Mouse (Mus musculus) gastrocnemius, postnatal 36 days (tissue): ENCODE data around the gene Hist1h1t. TPM values are rescaled to one million over a fixed set of nuclear protein-coding genes. Genes with fewer than 3 reads are reported as not detected.
"Not testable (repeated sequence)": the region's sequence is repeated elsewhere in the genome, so short reads cannot be mapped to it uniquely, and the experiment has no call there.

Experiments used
- DNase-seq, 2 experiments: peaks; one replicate each; pipeline ENCODE4 v3.0.0; 2022
- intact Hi-C: fragments of 180-260 bp; cut with DNase I; formaldehyde crosslinking; loops from one replicate; pipeline ENCODE4 v1.15.1; 2025
- long read RNA-seq, 2 experiments: library from polyadenylated mRNA; stranded (forward); transcript quantifications; one replicate each; pipeline ENCODE4 v2.0.0; 2021
- total RNA-seq, 2 experiments: library from RNA; stranded (reverse); gene quantifications; 2 replicates each; pipeline ENCODE4 v1.2.3; 2021

Hist1h1t gene
- not detected for total RNA-seq
- long read RNA-seq, experiment 1, result 0 reads
- long read RNA-seq, experiment 2, result 0 reads

GRCm38 (mm10) chr13:23695514-23695913, at the start of gene Hist1h1t:
Gene Hist1h1t, plus strand, starts transcription at chr13:23695814.
- no peak for DNase-seq
- intact Hi-C loops, result loop anchor here (5.0 kb wide), 1 partner anchor 73 kb away; the partner anchor contains the start of genes Hist1h1e and Hist1h2be

DNA sequence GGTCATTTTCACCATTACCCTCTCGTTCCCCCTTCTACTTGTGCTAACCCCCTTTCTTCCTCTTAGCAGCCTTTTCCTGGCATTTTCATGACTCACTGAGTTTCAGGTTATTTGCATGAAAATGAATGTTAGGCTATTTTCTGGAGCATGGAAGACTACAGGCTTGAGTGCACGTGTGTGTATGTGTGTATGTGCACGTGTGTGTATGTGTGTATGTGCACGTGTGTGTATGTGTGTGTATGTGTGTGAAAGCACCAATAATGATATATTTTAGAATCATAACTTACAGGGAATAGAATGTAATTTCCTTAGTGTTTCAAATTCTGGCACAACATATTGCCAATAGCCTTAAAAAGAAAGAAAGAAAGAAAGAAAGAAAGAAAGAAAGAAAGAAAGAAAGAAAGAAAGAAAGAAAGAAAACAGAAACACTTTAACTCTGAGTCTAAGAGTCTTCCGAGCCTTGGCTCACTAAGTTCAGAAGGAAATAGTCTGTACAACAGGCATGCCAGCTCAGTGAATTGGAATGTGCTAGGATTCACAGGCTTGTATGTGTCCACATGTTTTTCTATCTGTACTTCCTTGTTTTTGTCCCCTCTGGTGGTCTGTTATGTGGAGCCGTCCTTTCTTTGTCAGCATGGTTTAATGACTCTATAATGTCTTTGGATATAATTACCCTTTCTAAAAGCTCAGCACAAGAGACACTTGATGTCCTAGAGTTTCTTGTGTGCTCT, 35.8 kb upstream of the Hist1h1t start:
- no peak for DNase-seq
- intact Hi-C loops, result no loop called here

DNA sequence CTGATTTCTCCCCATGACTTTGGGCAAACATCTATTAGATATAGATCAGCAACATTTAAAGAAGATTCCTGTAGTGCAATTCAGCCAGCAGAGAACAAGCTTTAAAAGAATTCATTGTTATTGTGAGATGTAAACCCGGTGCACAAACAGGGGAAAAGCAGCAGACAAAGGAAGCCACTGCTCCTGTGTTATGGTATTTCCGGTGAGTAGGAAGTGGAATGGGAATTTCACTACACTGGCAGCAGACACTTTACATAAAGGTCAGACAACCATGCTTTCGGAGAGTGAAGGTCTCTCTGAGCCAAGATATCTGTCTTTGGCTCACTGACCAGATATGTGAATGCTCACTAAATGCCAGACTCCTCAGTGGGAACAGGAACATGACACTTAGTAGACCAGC, 33.1 kb upstream of the Hist1h1t start:
- intact Hi-C loops, result no loop called here
- DNase-seq, result no peak

GRCm38 (mm10) chr13:23681990-23682582, 13.5 kb upstream of the Hist1h1t start:
- DNase-seq, result no peak
- intact Hi-C loops, result loop anchor here (5.0 to 10.0 kb wide), 3 partner anchors 55 to 1947 kb away; partner anchors contain the start of genes Abt1 and Hist1h4j

DNA sequence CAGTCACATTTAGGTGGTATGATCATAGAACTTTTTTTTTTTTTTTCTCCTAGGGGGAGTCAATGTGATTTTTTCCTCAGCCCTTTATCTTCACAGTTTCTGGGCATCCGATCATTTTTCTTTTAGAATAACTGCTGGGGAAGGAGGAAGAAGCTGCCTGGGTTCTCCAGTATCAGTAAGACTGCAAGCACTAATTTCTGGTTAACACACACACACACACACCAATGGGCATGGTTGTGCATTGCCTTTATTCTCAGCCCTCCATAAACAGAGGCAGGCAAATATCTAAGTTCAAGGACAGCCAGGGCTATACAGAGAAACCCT, 13.0 kb upstream of the Hist1h1t start:
- DNase-seq, result no peak
- intact Hi-C loops, result loop anchor here (5.0 to 10.0 kb wide), 3 partner anchors 55 to 1948 kb away; partner anchors contain the start of genes Abt1 and Hist1h4j

DNA sequence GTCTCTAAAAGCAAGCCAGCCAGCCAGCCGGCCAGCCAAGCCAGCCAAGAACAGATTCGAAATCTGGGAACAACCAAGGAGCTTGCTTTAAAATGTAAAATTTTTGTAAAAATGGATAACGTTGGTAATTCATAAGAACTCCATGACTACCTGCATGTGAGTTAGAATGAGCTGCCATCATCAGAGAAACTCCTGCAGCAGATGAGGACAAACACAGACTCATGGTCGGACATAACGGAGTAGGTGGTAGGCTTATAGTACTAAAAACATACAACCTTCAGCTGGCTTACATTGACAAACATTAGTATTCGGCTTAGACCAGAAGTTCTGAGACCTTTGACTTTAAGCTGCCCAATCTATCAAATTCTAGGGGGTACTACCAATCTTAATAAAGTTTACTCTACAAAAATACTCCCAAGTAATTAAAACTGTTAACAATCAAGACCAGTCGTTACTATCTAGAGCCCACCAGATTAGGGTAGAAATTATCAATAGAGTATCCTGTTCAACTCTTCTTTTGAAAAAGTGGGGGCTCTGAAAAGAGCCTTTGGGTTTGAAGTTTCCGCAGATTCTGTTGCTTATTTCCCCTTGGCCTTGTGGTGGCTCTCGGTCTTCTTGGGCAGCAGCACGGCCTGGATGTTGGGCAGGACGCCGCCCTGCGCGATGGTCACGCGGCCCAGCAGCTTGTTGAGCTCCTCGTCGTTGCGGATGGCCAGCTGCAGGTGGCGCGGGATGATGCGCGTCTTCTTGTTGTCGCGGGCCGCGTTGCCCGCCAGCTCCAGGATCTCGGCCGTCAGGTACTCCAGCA, 12.5 kb upstream of the Hist1h1t start:
- not testable (repeated sequence) for DNase-seq
- intact Hi-C loops, result loop anchor here (5.0 to 10.0 kb wide), 3 partner anchors 56 to 1948 kb away; partner anchors contain the start of genes Abt1 and Hist1h4j

DNA sequence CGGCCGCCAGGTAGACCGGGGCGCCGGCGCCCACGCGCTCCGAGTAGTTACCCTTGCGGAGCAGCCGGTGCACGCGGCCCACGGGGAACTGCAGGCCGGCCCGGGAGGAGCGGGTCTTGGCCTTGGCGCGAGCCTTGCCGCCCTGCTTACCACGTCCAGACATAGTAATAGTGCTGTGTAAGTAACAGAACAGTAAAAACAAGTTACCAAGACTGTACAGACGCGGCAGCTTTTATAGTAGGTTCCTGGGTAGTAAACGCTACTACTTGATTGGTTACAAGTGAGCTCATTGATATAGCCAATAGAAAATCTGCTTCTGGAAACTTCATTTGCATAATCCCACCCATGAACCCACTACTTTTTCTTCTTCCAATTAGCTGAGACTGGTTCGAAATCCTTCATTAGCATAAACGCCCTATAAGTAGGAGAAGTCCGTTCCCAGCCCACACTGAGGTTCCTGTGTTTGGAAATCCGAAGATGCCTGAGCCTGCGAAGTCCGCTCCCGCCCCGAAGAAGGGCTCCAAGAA, 11.8 kb upstream of the Hist1h1t start, which contains the start of the genes Hist1h2ac and Hist1h2bc:
Gene Hist1h2ac, minus strand, starts transcription at position 194 of the 527 bp plus-strand sequence.
Gene Hist1h2bc, plus strand, starts transcription at position 445 of the 527 bp plus-strand sequence.
- intact Hi-C loops, result loop anchor here (5.0 to 10.0 kb wide), 3 partner anchors 57 to 1949 kb away; partner anchors contain the start of genes Abt1 and Hist1h4j
- DNase-seq, result peak; percentile 33 to 64

DNA sequence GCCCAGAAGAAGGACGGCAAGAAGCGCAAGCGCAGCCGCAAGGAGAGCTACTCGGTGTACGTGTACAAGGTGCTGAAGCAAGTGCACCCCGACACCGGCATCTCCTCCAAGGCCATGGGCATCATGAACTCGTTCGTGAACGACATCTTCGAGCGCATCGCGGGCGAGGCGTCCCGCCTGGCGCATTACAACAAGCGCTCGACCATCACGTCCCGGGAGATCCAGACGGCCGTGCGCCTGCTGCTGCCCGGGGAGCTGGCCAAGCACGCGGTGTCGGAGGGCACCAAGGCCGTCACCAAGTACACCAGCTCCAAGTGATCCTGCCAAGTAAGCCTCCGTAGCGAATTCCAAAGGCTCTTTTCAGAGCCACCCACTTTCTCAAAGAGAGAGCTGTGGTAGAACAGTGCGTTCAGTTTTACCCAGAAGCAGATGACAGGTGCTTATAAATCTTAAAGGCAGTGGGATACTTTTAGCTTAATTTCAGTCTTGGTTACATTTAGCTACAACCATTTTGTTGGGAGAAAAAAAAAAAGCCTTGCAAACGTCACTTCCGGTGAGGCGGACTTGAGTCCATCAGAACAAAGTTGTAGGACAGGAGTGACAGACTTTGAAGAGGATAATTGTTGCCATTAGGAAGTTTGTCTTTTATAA, 11.2 kb upstream of the Hist1h1t start:
- DNase-seq, result not testable (repeated sequence)
- intact Hi-C loops, result loop anchor here (5.0 to 10.0 kb wide), 3 partner anchors 57 to 1950 kb away; partner anchors contain the start of genes Abt1 and Hist1h4j

- intact Hi-C loops, result loop anchor here (10.0 kb wide), 2 partner anchors 260 to 1950 kb away; partner anchors contain the start of genes Abt1 and Hist1h4j
- DNase-seq, result no peak
Observed at GRCm38 (mm10) chr13:23685121-23685861, 10.3 kb upstream of the Hist1h1t start.

GRCm38 (mm10) chr13:23685966-23686365, 9.6 kb upstream of the Hist1h1t start:
- intact Hi-C loops, result loop anchor here (10.0 kb wide), 2 partner anchors 261 to 1951 kb away; partner anchors contain the start of genes Abt1 and Hist1h4j
- DNase-seq, result no peak

DNA sequence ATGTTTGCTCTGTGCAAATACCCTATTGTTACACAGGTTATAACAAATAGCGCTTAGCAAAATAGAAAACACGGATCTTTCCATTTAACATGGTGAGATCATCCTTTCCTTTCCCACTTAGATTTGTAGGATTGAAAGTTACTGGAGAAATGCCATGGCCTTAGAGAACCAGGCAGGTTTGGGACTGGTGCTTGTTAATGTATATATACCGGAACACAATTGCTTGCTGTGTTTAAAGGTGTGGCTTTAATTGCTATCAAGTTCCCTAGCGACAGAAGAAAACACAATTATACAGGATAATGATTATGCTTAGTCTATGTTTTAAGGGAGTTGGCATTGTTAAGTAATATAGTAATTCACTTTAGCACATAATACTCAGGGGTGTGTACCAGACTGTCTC, 8.4 kb upstream of the Hist1h1t start:
- intact Hi-C loops, result loop anchor here (10.0 kb wide), 2 partner anchors 262 to 1952 kb away; partner anchors contain the start of genes Abt1 and Hist1h4j

DNA sequence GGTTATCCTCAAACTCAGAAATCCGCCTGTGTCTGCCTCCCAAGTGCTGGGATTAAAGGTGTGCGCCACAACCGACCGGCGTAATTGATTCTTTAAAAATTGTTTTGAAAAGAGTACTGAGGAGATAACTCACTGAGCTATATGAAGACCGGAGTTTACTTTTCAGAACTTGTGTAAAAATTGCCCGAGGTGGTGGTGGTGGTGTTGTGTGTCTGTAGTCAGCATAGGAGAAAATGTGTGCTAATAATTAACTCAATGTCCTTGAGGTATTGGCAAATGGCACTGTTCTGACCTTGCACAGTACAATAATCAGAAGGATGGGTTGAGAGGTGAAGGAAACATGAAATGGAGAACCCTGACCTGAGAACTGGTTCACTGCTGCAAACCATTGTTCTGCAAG, 7.7 kb upstream of the Hist1h1t start:
- intact Hi-C loops, result loop anchor here (10.0 kb wide), 2 partner anchors 263 to 1953 kb away; partner anchors contain the start of genes Abt1 and Hist1h4j

More for the DNA sequence above, 8.4 kb upstream of the Hist1h1t start:
- no peak for DNase-seq

DNA sequence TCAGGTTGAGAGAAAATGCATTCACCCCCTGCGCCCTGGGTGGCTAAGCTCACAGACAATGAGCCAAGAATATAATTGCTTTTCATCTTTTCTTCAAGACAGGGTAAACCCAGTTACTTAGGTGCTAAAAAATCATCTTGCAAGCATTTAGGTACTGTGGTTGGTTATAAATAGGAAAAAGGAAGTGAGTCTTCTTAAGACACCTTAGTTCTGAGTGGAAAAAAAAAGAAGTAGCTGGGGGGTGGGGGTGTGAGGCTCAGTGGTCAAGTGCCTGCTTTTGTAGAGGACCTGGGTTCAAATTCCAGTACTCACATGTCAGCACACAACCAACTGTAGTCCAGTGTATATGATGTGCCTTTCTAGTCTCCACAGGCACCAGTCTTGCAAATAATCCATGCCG, 6.7 kb upstream of the Hist1h1t start:
- intact Hi-C loops, result loop anchor here (10.0 kb wide), 2 partner anchors 264 to 1954 kb away; partner anchors contain the start of genes Abt1 and Hist1h4j
- no peak for DNase-seq

More for the DNA sequence above, 7.7 kb upstream of the Hist1h1t start:
- DNase-seq, result no peak

DNA sequence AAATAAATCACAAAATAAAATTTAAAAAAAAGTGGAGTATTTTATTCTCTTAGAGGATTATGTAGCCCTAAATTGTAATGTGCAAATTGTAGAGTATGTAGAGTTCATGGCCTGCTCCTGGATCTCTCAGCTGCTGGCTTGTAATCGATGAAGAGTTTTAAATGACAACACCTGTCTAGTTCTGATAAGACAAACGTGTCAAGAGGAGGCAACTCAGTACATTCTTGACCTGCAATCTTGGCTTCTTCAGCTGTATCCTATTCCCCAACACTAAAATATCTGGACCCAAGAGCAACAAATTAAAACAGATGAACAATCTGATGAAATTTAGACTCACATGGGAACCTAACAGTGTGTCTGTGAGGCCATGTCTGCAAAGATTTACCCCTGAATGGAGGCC, 6.2 kb upstream of the Hist1h1t start:
- DNase-seq, result no peak
- intact Hi-C loops, result loop anchor here (10.0 kb wide), 2 partner anchors 265 to 1955 kb away; partner anchors contain the start of genes Abt1 and Hist1h4j

DNA sequence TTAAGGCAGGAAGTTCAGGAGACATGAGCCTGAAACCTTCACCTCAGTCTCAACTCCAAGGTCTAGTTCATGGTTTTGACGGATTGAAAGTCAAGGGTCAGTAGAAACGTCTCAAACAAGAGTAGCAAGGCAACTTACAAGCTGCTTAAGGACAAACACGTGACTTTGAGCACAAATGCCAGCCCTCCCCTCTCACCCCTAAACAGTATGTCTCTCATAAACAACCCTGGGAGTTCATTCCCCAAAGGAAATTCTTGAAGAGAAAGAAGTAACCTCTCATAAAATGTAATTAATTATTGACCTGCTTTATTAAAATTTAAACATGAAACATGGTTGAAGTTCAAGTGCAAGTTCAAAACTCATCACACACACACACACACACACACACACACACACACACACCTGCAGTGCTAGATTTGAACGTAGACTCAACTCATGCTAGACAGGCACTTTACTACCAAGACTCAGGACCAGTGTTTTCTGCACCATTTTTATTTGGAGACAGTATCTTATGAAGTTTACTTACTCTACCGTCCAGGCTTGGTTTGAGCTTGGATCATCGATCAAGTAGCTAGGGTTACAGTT, 1.7 kb upstream of the Hist1h1t start:
- no peak for DNase-seq
- intact Hi-C loops, result no loop called here

DNA sequence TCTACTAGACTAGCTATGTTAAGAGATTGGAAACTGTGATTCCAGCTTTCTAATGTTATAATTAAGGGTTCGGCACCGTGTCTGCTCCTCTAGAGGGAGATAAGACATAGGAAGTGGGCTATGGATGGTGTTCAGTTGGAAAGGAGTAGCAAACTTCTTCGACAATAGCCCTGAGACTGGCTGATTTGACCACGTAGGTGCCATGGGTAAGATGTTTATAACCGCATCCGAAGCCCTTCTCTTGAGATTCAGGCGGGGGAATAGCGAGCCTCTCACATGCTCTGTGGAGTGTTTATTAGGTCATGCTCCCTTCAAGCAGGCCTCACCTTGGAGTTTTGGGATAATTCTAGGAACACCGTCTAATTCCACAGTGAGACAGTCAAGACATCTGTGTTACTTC, 658 bp upstream of the Hist1h1t start:
- DNase-seq, result no peak
- intact Hi-C loops, result loop anchor here (5.0 kb wide), 1 partner anchor 73 kb away; the partner anchor contains the start of genes Hist1h1e and Hist1h2be

DNA sequence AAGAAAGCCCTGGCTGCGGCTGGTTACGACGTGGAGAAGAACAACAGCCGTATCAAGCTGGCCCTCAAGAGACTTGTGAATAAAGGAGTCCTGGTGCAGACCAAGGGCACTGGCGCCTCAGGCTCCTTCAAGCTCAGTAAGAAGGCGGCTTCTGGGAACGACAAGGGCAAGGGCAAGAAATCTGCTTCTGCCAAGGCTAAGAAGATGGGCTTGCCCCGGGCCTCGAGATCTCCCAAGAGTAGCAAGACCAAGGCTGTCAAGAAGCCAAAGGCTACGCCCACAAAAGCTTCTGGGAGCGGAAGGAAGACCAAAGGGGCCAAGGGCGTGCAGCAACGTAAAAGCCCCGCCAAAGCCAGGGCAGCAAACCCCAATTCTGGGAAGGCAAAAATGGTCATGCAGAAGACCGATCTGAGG, 454 bp downstream of the Hist1h1t start:
- intact Hi-C loops, result loop anchor here (5.0 kb wide), 1 partner anchor 74 kb away; the partner anchor contains the start of genes Hist1h1e and Hist1h2be
- no peak for DNase-seq
